Mouse (Mus musculus) small intestine, adult 2 months (tissue): ENCODE results near the gene Dock3. TPM values are rescaled to one million over a fixed set of nuclear protein-coding genes. Genes with fewer than 3 reads are reported as not detected.

Experiments used
- H3K27ac ChIP-seq: fragments of 200-500 bp; 2 replicates; pipeline ENCODE4 v1.5.1; 2012; ENCODE audit warnings: low read depth, low read length, control low read depth, inconsistent platforms; ENCODE audit not compliant: insufficient read depth
- H3K27me3 ChIP-seq: fragments of 200-500 bp; 2 replicates; pipeline ENCODE4 v1.6.1; 2012; ENCODE audit warnings: mild to moderate bottlenecking, moderate library complexity, low read length, inconsistent platforms; ENCODE audit not compliant: control insufficient read depth, insufficient read depth
- H3K36me3 ChIP-seq: fragments of 200-500 bp; 2 replicates; pipeline ENCODE4 v1.6.1; 2012; ENCODE audit warnings: mild to moderate bottlenecking, low read length, control low read depth, inconsistent platforms; ENCODE audit not compliant: control insufficient read depth, insufficient read depth
- H3K4me1 ChIP-seq: fragments of 200-500 bp; 2 replicates; pipeline ENCODE4 v1.6.1; 2012; ENCODE audit warnings: low read length, inconsistent platforms, mixed read lengths; ENCODE audit not compliant: control insufficient read depth, insufficient read depth, insufficient read length
- H3K4me3 ChIP-seq: fragments of 200-500 bp; 2 replicates; pipeline ENCODE4 v1.5.1; 2012; ENCODE audit warnings: low read depth, mild to moderate bottlenecking, control low read depth, inconsistent platforms, low read length, moderate library complexity
- CTCF ChIP-seq: fragments of 200-500 bp; IDR thresholded peaks from 2 replicates; pipeline ENCODE4 v1.5.1; 2012; ENCODE audit warnings: low read depth, mild to moderate bottlenecking, control low read depth, inconsistent platforms, low read length, moderate library complexity, mixed read lengths; ENCODE audit not compliant: insufficient replicate concordance, insufficient read length; ENCODE audit errors: extremely low read depth
- POLR2A ChIP-seq: fragments of 200-500 bp; IDR thresholded peaks from 2 replicates; pipeline ENCODE4 v1.6.1; 2012; ENCODE audit warnings: low read depth, mild to moderate bottlenecking, control low read depth, inconsistent platforms, low read length, moderate library complexity
- WGBS: fragments of 180-500 bp; shearing (Covaris S2); methylation state at CpG from one replicate; pipeline ENCODE4 v1.1.7; 2018; 5-methylcytosine and 5-hydroxymethylcytosine counted together
- polyA plus RNA-seq: library from polyadenylated mRNA; depleted of rRNA; stranded (reverse); fragments of >200 nt; gene quantifications from 2 replicates; pipeline ENCODE4 v1.2.3, GENCODE M21; 2012

The Dock3 gene
- polyA plus RNA-seq, 1 experiment: 3.1 TPM

GRCm38 (mm10) chr9:106883085-106883484 is 348.6 kb downstream of the Dock3 start:
- H3K36me3 ChIP-seq: peaks cover 42% of the 10 kb centered on the region

GRCm38 (mm10) chr9:106882176-106882575 is 349.5 kb downstream of the Dock3 start:
- H3K36me3 ChIP-seq: peaks cover 37% of the 10 kb centered on the region
- TF ChIP-seq CTCF (no peak), POLR2A (no peak)
- WGBS: 51% methylated on average over 4 of the region's 4 CpGs

More at GRCm38 (mm10) chr9:106883085-106883484, 348.6 kb downstream of the Dock3 start:
- peaks cover 28% of the 10 kb centered on the region for H3K4me1 ChIP-seq
- H3K4me3 ChIP-seq: no peak overlapping the region
- 92% methylated on average over 3 of the region's 3 CpGs for WGBS
- no peak overlapping the region for H3K27ac ChIP-seq
- no peaks in the 10 kb centered on the region for H3K27me3 ChIP-seq
- TF ChIP-seq CTCF (no peak), POLR2A (no peak)

DNA sequence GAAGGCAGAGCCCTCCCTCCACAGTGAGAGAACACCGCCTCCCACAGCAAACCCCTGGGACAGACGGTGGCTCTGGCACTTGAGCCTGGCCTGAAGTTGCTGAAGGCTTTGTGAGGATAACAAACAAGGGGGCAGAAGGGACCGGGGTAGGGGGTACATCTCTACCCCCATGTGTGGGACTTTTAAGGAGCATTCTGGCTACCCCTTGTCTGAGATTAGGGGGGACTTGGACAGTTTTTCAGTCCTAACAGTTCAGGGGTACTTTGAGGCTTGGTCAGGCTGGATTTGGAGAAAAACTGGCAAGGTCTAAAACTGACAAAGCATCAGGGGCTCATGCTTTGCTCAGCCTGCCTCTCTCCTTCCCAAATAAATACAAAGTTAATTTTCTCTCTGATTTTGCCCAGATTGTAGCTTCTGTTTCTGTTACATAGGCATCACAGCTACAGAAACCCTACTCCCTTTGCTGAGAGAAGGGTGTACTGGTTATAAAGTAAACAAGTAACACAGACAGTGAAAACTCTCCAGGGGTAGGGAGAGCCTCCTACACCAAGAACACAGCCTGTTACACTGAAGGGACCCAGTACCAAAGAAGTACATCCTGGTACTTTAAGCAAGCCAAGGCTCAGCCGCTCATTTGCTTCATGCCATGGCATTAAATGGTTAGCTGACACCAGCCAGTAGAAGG is 350.5 kb downstream of the Dock3 start:
- Histone ChIP-seq H3K27me3 (no peaks in the 10 kb centered on the region), H3K36me3 (peaks cover 43% of the 10 kb centered on the region), H3K4me1 (peaks cover 24% of the 10 kb centered on the region), H3K27ac (no peak overlapping the region), H3K4me3 (no peak overlapping the region)
- WGBS: 64% methylated on average over 4 of the region's 4 CpGs
- TF ChIP-seq CTCF (no peak), POLR2A (no peak)

More at GRCm38 (mm10) chr9:106882176-106882575, 349.5 kb downstream of the Dock3 start:
- Histone ChIP-seq H3K4me3 (no peak overlapping the region), H3K4me1 (peaks cover 24% of the 10 kb centered on the region), H3K27me3 (no peaks in the 10 kb centered on the region), H3K27ac (no peak overlapping the region)

- no peak for TF ChIP-seq CTCF
- peaks cover 53% of the 10 kb centered on the region for H3K36me3 ChIP-seq
- no peak overlapping the region for H3K27ac ChIP-seq
- H3K4me3 ChIP-seq: no peak overlapping the region
- H3K4me1 ChIP-seq: peaks cover 10% of the 10 kb centered on the region
- 81% methylated on average over 4 of the region's 4 CpGs for WGBS
- H3K27me3 ChIP-seq: no peaks in the 10 kb centered on the region
Observed at GRCm38 (mm10) chr9:106879471-106879870, 352.2 kb downstream of the Dock3 start.

- Histone ChIP-seq H3K27me3 (no peaks in the 10 kb centered on the region), H3K4me1 (no peaks in the 10 kb centered on the region), H3K36me3 (peaks cover 51% of the 10 kb centered on the region), H3K27ac (no peak overlapping the region), H3K4me3 (no peak overlapping the region)
- no peak for TF ChIP-seq CTCF
- no peak for TF ChIP-seq POLR2A
- 89% methylated on average over 3 of the region's 3 CpGs for WGBS
Observed at GRCm38 (mm10) chr9:106876666-106877065, 355.0 kb downstream of the Dock3 start.

DNA sequence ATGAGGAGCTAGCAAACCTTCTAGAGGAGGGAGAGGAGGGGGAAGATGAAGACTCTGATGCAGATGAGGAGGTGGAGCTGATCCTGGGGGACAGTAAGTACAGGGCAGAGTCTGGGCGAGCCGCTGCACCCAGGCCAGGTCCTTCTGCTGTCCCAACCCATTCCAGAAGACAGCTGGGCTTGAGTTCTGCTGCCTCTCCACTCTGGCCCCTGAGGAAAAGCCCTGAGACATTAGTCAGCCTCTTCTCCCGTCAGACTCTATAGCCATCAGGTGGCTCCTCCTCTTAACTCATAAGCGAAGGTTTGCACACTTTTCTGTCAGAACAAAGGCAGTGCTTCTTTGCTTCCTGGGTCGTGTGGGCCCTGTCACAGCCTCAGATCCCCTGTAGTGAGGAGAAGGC is 357.5 kb downstream of the Dock3 start:
- no peak overlapping the region for H3K27ac ChIP-seq
- no peaks in the 10 kb centered on the region for H3K27me3 ChIP-seq
- WGBS: 83% methylated on average over 5 of the region's 5 CpGs
- H3K36me3 ChIP-seq: peaks cover 51% of the 10 kb centered on the region
- no peak for TF ChIP-seq POLR2A
- no peak for TF ChIP-seq CTCF
- no peak overlapping the region for H3K4me3 ChIP-seq
- H3K4me1 ChIP-seq: no peaks in the 10 kb centered on the region

- H3K27ac ChIP-seq: no peak overlapping the region
- 87% methylated on average over 11 of the region's 11 CpGs for WGBS
- H3K4me3 ChIP-seq: no peak overlapping the region
- no peak for TF ChIP-seq CTCF
- no peak for TF ChIP-seq POLR2A
- no peaks in the 10 kb centered on the region for H3K27me3 ChIP-seq
- peaks cover 61% of the 10 kb centered on the region for H3K36me3 ChIP-seq
- H3K4me1 ChIP-seq: no peaks in the 10 kb centered on the region
Observed at GRCm38 (mm10) chr9:106858036-106858435, 373.7 kb downstream of the Dock3 start.
